Mouse (Mus musculus): ENCODE data around the gene Krtap5-1. TPM values are rescaled to one million over a fixed set of nuclear protein-coding genes. Genes with fewer than 3 reads are reported as not detected.
A peak's percentile ranks its signal among the peaks of the same experiment; 100 is the strongest.
"Not testable (repeated sequence)": the region's sequence is repeated elsewhere in the genome, so short reads cannot be mapped to it uniquely, and the experiment has no call there.

Krtap5-1 gene
- polyA plus RNA-seq, 1 experiment from 2014 or later: not detected

GRCm38 (mm10) chr7:142314600-142315285, 17.8 kb upstream of the Krtap5-1 start:
- Histone ChIP-seq H3K4me3 (ENCODE audit: low read depth, low read length) (no peak overlapping the region), H3K9me3 (replicated peaks; ENCODE audit: control insufficient read depth, low read length, poor library complexity, severe bottlenecking) (no peaks in the 10 kb centered on the region), H3K36me3 (ENCODE audit: control insufficient read depth, insufficient read depth, low read length) (no peaks in the 10 kb centered on the region), H3K4me2 (ENCODE audit: low read length) (no peak overlapping the region), H3K9ac (ENCODE audit: low read depth, low read length) (no peak overlapping the region), H3K27me3 (ENCODE audit: control insufficient read depth, insufficient read depth, low read depth, low read length) (no peaks in the 10 kb centered on the region), H3K27ac (ENCODE audit: low read length) (no peak overlapping the region), H3K4me1 (ENCODE audit: control insufficient read depth, insufficient read depth, low read length) (no peaks in the 10 kb centered on the region; the same call in 1 of the 2 replicates)
- ATAC-seq: no peak
- 32% methylated on average over 5 of the region's 5 CpGs for WGBS

GRCm38 (mm10) chr7:142303929-142304328, 7.0 kb upstream of the Krtap5-1 start:
- H3K4me2 ChIP-seq (ENCODE audit: low read length); ATAC-seq; H3K9ac ChIP-seq (ENCODE audit: low read depth, low read length); H3K4me1 ChIP-seq (ENCODE audit: control insufficient read depth, insufficient read depth, low read length); H3K9me3 ChIP-seq (replicated peaks; ENCODE audit: control insufficient read depth, low read length, poor library complexity, severe bottlenecking); H3K27ac ChIP-seq (ENCODE audit: low read length); H3K36me3 ChIP-seq (ENCODE audit: control insufficient read depth, insufficient read depth, low read length); H3K4me3 ChIP-seq (ENCODE audit: low read depth, low read length); H3K27me3 ChIP-seq (ENCODE audit: control insufficient read depth, insufficient read depth, low read depth, low read length): not testable (repeated sequence)
- WGBS: 85% methylated on average over 1 of the region's 1 CpGs

- no peak within 1 kb of the TSS for H3K9ac ChIP-seq (ENCODE audit: low read depth, low read length)
- no peaks in the 10 kb centered on the region for H3K9me3 ChIP-seq (replicated peaks; ENCODE audit: control insufficient read depth, low read length, poor library complexity, severe bottlenecking)
- H3K27ac ChIP-seq (ENCODE audit: low read length): no peak within 1 kb of the TSS
- 61% methylated on average over 3 of the region's 3 CpGs for WGBS
- no peaks in the 10 kb centered on the region for H3K27me3 ChIP-seq (ENCODE audit: control insufficient read depth, insufficient read depth, low read depth, low read length)
- no peaks in the 10 kb centered on the region for H3K4me1 ChIP-seq (ENCODE audit: control insufficient read depth, insufficient read depth, low read length)
- no peaks in the 10 kb centered on the region for H3K36me3 ChIP-seq (ENCODE audit: control insufficient read depth, insufficient read depth, low read length)
- H3K4me3 ChIP-seq (ENCODE audit: low read depth, low read length): no peak within 1 kb of the TSS
- ATAC-seq: no peak
- H3K4me2 ChIP-seq (ENCODE audit: low read length): no peak within 1 kb of the TSS
These were observed 6.3 kb upstream of the Krtap5-1 start, which contains the start of gene Krtap5-4 for GRCm38 (mm10) chr7:142303249-142303648. Krtap5-4 (plus strand) TSS chr7:142303549.

GRCm38 (mm10) chr7:142296108-142296507, 810 bp downstream of the Krtap5-1 start:
- H3K4me3 ChIP-seq (ENCODE audit: low read depth, low read length); H3K27ac ChIP-seq (ENCODE audit: low read length); H3K36me3 ChIP-seq (ENCODE audit: control insufficient read depth, insufficient read depth, low read length); ATAC-seq; H3K27me3 ChIP-seq (ENCODE audit: control insufficient read depth, insufficient read depth, low read depth, low read length); H3K9me3 ChIP-seq (replicated peaks; ENCODE audit: control insufficient read depth, low read length, poor library complexity, severe bottlenecking); H3K9ac ChIP-seq (ENCODE audit: low read depth, low read length); H3K4me2 ChIP-seq (ENCODE audit: low read length); H3K4me1 ChIP-seq (ENCODE audit: control insufficient read depth, insufficient read depth, low read length): not testable (repeated sequence)
- 29% methylated on average over 4 of the region's 4 CpGs for WGBS

- no peaks in the 10 kb centered on the region for H3K36me3 ChIP-seq (ENCODE audit: control insufficient read depth, insufficient read depth, low read length)
- H3K27ac ChIP-seq (ENCODE audit: low read length): no peak overlapping the region
- ATAC-seq: no peak
- no peak overlapping the region for H3K4me2 ChIP-seq (ENCODE audit: low read length)
- H3K9me3 ChIP-seq (replicated peaks; ENCODE audit: control insufficient read depth, low read length, poor library complexity, severe bottlenecking): no peaks in the 10 kb centered on the region
- no peaks in the 10 kb centered on the region for H3K27me3 ChIP-seq (ENCODE audit: control insufficient read depth, insufficient read depth, low read depth, low read length)
- H3K9ac ChIP-seq (ENCODE audit: low read depth, low read length): no peak overlapping the region
- H3K4me3 ChIP-seq (ENCODE audit: low read depth, low read length): no peak overlapping the region
- H3K4me1 ChIP-seq (ENCODE audit: control insufficient read depth, insufficient read depth, low read length): no peaks in the 10 kb centered on the region
These were observed 1.5 kb downstream of the Krtap5-1 start for GRCm38 (mm10) chr7:142295418-142295817.

GRCm38 (mm10) chr7:142293851-142294250, 3.1 kb downstream of the Krtap5-1 start:
- 3% methylated on average over 2 of the region's 2 CpGs for WGBS
- H3K36me3 ChIP-seq (ENCODE audit: control insufficient read depth, insufficient read depth, low read length); H3K4me2 ChIP-seq (ENCODE audit: low read length); H3K27ac ChIP-seq (ENCODE audit: low read length); H3K9ac ChIP-seq (ENCODE audit: low read depth, low read length); H3K4me3 ChIP-seq (ENCODE audit: low read depth, low read length); H3K27me3 ChIP-seq (ENCODE audit: control insufficient read depth, insufficient read depth, low read depth, low read length); H3K9me3 ChIP-seq (replicated peaks; ENCODE audit: control insufficient read depth, low read length, poor library complexity, severe bottlenecking); H3K4me1 ChIP-seq (ENCODE audit: control insufficient read depth, insufficient read depth, low read length); ATAC-seq: not testable (repeated sequence)

GRCm38 (mm10) chr7:142285910-142286612, 10.9 kb downstream of the Krtap5-1 start:
- not testable (repeated sequence) for H3K36me3 ChIP-seq (ENCODE audit: control insufficient read depth, insufficient read depth, low read length); H3K4me2 ChIP-seq (ENCODE audit: low read length); H3K9ac ChIP-seq (ENCODE audit: low read depth, low read length); H3K4me3 ChIP-seq (ENCODE audit: low read depth, low read length); ATAC-seq; H3K27ac ChIP-seq (ENCODE audit: low read length); H3K9me3 ChIP-seq (replicated peaks; ENCODE audit: control insufficient read depth, low read length, poor library complexity, severe bottlenecking); H3K4me1 ChIP-seq (ENCODE audit: control insufficient read depth, insufficient read depth, low read length); H3K27me3 ChIP-seq (ENCODE audit: control insufficient read depth, insufficient read depth, low read depth, low read length)
- 86% methylated on average over 9 of the region's 9 CpGs for WGBS

- WGBS: 23% methylated on average over 23 of the region's 23 CpGs
These were observed 11.6 kb downstream of the Krtap5-1 start for GRCm38 (mm10) chr7:142285130-142285835.

GRCm38 (mm10) chr7:142284615-142285080, 12.3 kb downstream of the Krtap5-1 start:
- Histone ChIP-seq H3K9me3 (replicated peaks; ENCODE audit: control insufficient read depth, low read length, poor library complexity, severe bottlenecking) (no peaks in the 10 kb centered on the region), H3K27ac (ENCODE audit: low read length) (peak overlapping the region; percentile 79), H3K4me3 (ENCODE audit: low read depth, low read length) (peak overlapping the region; percentile 47), H3K9ac (ENCODE audit: low read depth, low read length) (peak overlapping the region; percentile 59), H3K4me2 (ENCODE audit: low read length) (peak overlapping the region; percentile 72), H3K4me1 (ENCODE audit: control insufficient read depth, insufficient read depth, low read length) (peaks cover 8% of the 10 kb centered on the region), H3K27me3 (ENCODE audit: control insufficient read depth, insufficient read depth, low read depth, low read length) (peaks cover 7% of the 10 kb centered on the region), H3K36me3 (ENCODE audit: control insufficient read depth, insufficient read depth, low read length) (no peaks in the 10 kb centered on the region)
- peak; percentile 87 for ATAC-seq
- under 1% methylated on average over 19 of the region's 19 CpGs for WGBS

More at GRCm38 (mm10) chr7:142285130-142285835, 11.6 kb downstream of the Krtap5-1 start:
- peaks cover 7% of the 10 kb centered on the region for H3K27me3 ChIP-seq (ENCODE audit: control insufficient read depth, insufficient read depth, low read depth, low read length)
- peaks cover 8% of the 10 kb centered on the region for H3K4me1 ChIP-seq (ENCODE audit: control insufficient read depth, insufficient read depth, low read length)
- H3K4me2 ChIP-seq (ENCODE audit: low read length): peak overlapping the region; percentile 72
- H3K4me3 ChIP-seq (ENCODE audit: low read depth, low read length): peak overlapping the region; percentile 47
- no peaks in the 10 kb centered on the region for H3K36me3 ChIP-seq (ENCODE audit: control insufficient read depth, insufficient read depth, low read length)
- no peaks in the 10 kb centered on the region for H3K9me3 ChIP-seq (replicated peaks; ENCODE audit: control insufficient read depth, low read length, poor library complexity, severe bottlenecking)
- peak; percentile 84 for ATAC-seq
- H3K9ac ChIP-seq (ENCODE audit: low read depth, low read length): peak overlapping the region; percentile 59
- peak overlapping the region; percentile 79 for H3K27ac ChIP-seq (ENCODE audit: low read length)

Measured in midbrain, embryonic 16.5 days (tissue).